Mouse (Mus musculus) small intestine, adult 2 months (tissue): ENCODE measurements around the gene Inpp5f. TPM values are rescaled to one million over a fixed set of nuclear protein-coding genes. Genes with fewer than 3 reads are reported as not detected.
"Not testable (repeated sequence)": the region's sequence is repeated elsewhere in the genome, so short reads cannot be mapped to it uniquely, and the experiment has no call there.

Source experiments
- H3K27ac ChIP-seq: fragments of 200-500 bp; 2 replicates; pipeline ENCODE4 v1.5.1; 2012; ENCODE audit warnings: low read depth, low read length, control low read depth, inconsistent platforms; ENCODE audit not compliant: insufficient read depth
- H3K27me3 ChIP-seq: fragments of 200-500 bp; 2 replicates; pipeline ENCODE4 v1.6.1; 2012; ENCODE audit warnings: mild to moderate bottlenecking, moderate library complexity, low read length, inconsistent platforms; ENCODE audit not compliant: control insufficient read depth, insufficient read depth
- H3K36me3 ChIP-seq: fragments of 200-500 bp; 2 replicates; pipeline ENCODE4 v1.6.1; 2012; ENCODE audit warnings: mild to moderate bottlenecking, low read length, control low read depth, inconsistent platforms; ENCODE audit not compliant: control insufficient read depth, insufficient read depth
- H3K4me1 ChIP-seq: fragments of 200-500 bp; 2 replicates; pipeline ENCODE4 v1.6.1; 2012; ENCODE audit warnings: low read length, inconsistent platforms, mixed read lengths; ENCODE audit not compliant: control insufficient read depth, insufficient read depth, insufficient read length
- H3K4me3 ChIP-seq: fragments of 200-500 bp; 2 replicates; pipeline ENCODE4 v1.5.1; 2012; ENCODE audit warnings: low read depth, mild to moderate bottlenecking, control low read depth, inconsistent platforms, low read length, moderate library complexity
- CTCF ChIP-seq: fragments of 200-500 bp; IDR thresholded peaks from 2 replicates; pipeline ENCODE4 v1.5.1; 2012; ENCODE audit warnings: low read depth, mild to moderate bottlenecking, control low read depth, inconsistent platforms, low read length, moderate library complexity, mixed read lengths; ENCODE audit not compliant: insufficient replicate concordance, insufficient read length; ENCODE audit errors: extremely low read depth
- POLR2A ChIP-seq: fragments of 200-500 bp; IDR thresholded peaks from 2 replicates; pipeline ENCODE4 v1.6.1; 2012; ENCODE audit warnings: low read depth, mild to moderate bottlenecking, control low read depth, inconsistent platforms, low read length, moderate library complexity
- WGBS: fragments of 180-500 bp; shearing (Covaris S2); methylation state at CpG from one replicate; pipeline ENCODE4 v1.1.7; 2018; 5-methylcytosine and 5-hydroxymethylcytosine counted together
- polyA plus RNA-seq: library from polyadenylated mRNA; depleted of rRNA; stranded (reverse); fragments of >200 nt; gene quantifications from 2 replicates; pipeline ENCODE4 v1.2.3, GENCODE M21; 2012; rRNA removed

The Inpp5f gene
- 1.4 and 2.0 TPM in 2 replicates for polyA plus RNA-seq

- WGBS, result 1% methylated on average over 68 of the region's 68 CpGs
- H3K4me1 ChIP-seq, result peaks cover 4% of the 10 kb centered on the region; the same call in 1 of the 2 replicates
- no peaks in the 10 kb centered on the region for H3K36me3 ChIP-seq
- H3K27ac ChIP-seq, result peak within 1 kb of the TSS; percentile 57
- no peaks in the 10 kb centered on the region for H3K27me3 ChIP-seq
- TF ChIP-seq POLR2A (no peak), CTCF (no peak)
- H3K4me3 ChIP-seq, result peak within 1 kb of the TSS; percentile 98
Measured at GRCm38 (mm10) chr7:128610897-128611798, at the start of gene Inpp5f. Gene Inpp5f (plus strand): TSS chr7:128611328.

- Histone ChIP-seq H3K36me3 (no peaks in the 10 kb centered on the region), H3K27me3 (no peaks in the 10 kb centered on the region), H3K4me3 (no peak overlapping the region), H3K4me1 (peaks cover 4% of the 10 kb centered on the region; the same call in 1 of the 2 replicates), H3K27ac (no peak overlapping the region)
- WGBS, result 59% methylated on average over 4 of the region's 4 CpGs
- TF ChIP-seq CTCF, result peak; percentile 61; the same call in 1 of the 2 replicates
- TF ChIP-seq POLR2A, result no peak
Measured at GRCm38 (mm10) chr7:128563373-128563772, 47.8 kb upstream of the Inpp5f start.

GRCm38 (mm10) chr7:128566311-128566710, 44.8 kb upstream of the Inpp5f start:
- Histone ChIP-seq H3K36me3 (no peaks in the 10 kb centered on the region), H3K4me1 (peaks cover 4% of the 10 kb centered on the region; the same call in 1 of the 2 replicates), H3K4me3 (no peak overlapping the region), H3K27me3 (no peaks in the 10 kb centered on the region), H3K27ac (no peak overlapping the region)
- TF ChIP-seq POLR2A (no peak), CTCF (no peak)
- WGBS, result 76% methylated on average over 7 of the region's 7 CpGs

- TF ChIP-seq POLR2A (no peak), CTCF (no peak)
- Histone ChIP-seq H3K4me3 (no peak overlapping the region), H3K27me3 (no peaks in the 10 kb centered on the region), H3K4me1 (peaks cover 4% of the 10 kb centered on the region; the same call in 1 of the 2 replicates), H3K36me3 (no peaks in the 10 kb centered on the region), H3K27ac (no peak overlapping the region)
- WGBS, result 92% methylated on average over 8 of the region's 8 CpGs
Measured at GRCm38 (mm10) chr7:128567561-128568244, 43.4 kb upstream of the Inpp5f start.

GRCm38 (mm10) chr7:128569429-128569828, 41.7 kb upstream of the Inpp5f start:
- not testable (repeated sequence) for H3K4me1 ChIP-seq, H3K4me3 ChIP-seq, H3K27me3 ChIP-seq, H3K36me3 ChIP-seq, H3K27ac ChIP-seq
- WGBS, result 37% methylated on average over 2 of the region's 2 CpGs

GRCm38 (mm10) chr7:128569987-128570656, 41.0 kb upstream of the Inpp5f start:
- TF ChIP-seq CTCF, result no peak
- no peak for TF ChIP-seq POLR2A
- Histone ChIP-seq H3K4me3 (no peak overlapping the region), H3K27ac (no peak overlapping the region), H3K4me1 (peaks cover 4% of the 10 kb centered on the region; the same call in 1 of the 2 replicates), H3K27me3 (no peaks in the 10 kb centered on the region), H3K36me3 (no peaks in the 10 kb centered on the region)
- 83% methylated on average over 8 of the region's 8 CpGs for WGBS

GRCm38 (mm10) chr7:128570657-128571056, 40.5 kb upstream of the Inpp5f start:
- WGBS, result 92% methylated on average over 7 of the region's 7 CpGs

More at GRCm38 (mm10) chr7:128570657-128571056, 40.5 kb upstream of the Inpp5f start:
- not testable (repeated sequence) for H3K27ac ChIP-seq, H3K4me1 ChIP-seq, H3K36me3 ChIP-seq, H3K4me3 ChIP-seq, H3K27me3 ChIP-seq
